Mouse (Mus musculus): ENCODE measurements around the gene Ccdc184. TPM values are rescaled to one million over a fixed set of nuclear protein-coding genes. Genes with fewer than 3 reads are reported as not detected.

Ccdc184 gene
- polyA plus RNA-seq (2014; fragmentation: Nextera tagmentation; extraction: Ambion mirVana) = 42.6 and 52.2 TPM in 2 replicates

- under 1% methylated on average over 14 of the region's 18 CpGs for WGBS
- no peaks in the 10 kb centered on the region for H3K36me3 ChIP-seq (ENCODE audit: control insufficient read depth, insufficient read depth, low read length)
- H3K9me3 ChIP-seq (replicated peaks; ENCODE audit: control insufficient read depth, low read length) = no peaks in the 10 kb centered on the region
- peaks cover 12% of the 10 kb centered on the region; the same call in 1 of the 2 replicates for H3K27me3 ChIP-seq (replicated peaks; ENCODE audit: control insufficient read depth, insufficient read depth, low read length)
- peak; percentile 75 for ATAC-seq
- peaks cover 4% of the 10 kb centered on the region; the same call in 1 of the 2 replicates for H3K4me1 ChIP-seq (ENCODE audit: control insufficient read depth, insufficient read depth, low read length)
- H3K4me3 ChIP-seq (ENCODE audit: low read depth, low read length) = peak within 1 kb of the TSS; percentile 56
- peak within 1 kb of the TSS; percentile 69 for H3K9ac ChIP-seq (ENCODE audit: low read length)
- H3K27ac ChIP-seq (ENCODE audit: low read depth, low read length) = peak within 1 kb of the TSS; percentile 97
- DNase-seq (ENCODE audit: low spot score) = peak; percentile 56
- peak within 1 kb of the TSS; percentile 78 for H3K4me2 ChIP-seq (ENCODE audit: low read length)
Measured at GRCm38 (mm10) chr15:98166963-98167644, at the start of gene Ccdc184. TSS of gene Ccdc184 (plus strand) at chr15:98167158.

- Histone ChIP-seq H3K4me3 (ENCODE audit: low read depth, low read length) (no peak overlapping the region), H3K4me1 (ENCODE audit: control insufficient read depth, insufficient read depth, low read length) (no peaks in the 10 kb centered on the region), H3K27me3 (replicated peaks; ENCODE audit: control insufficient read depth, insufficient read depth, low read length) (no peaks in the 10 kb centered on the region), H3K36me3 (ENCODE audit: control insufficient read depth, insufficient read depth, low read length) (peaks cover 88% of the 10 kb centered on the region), H3K9ac (ENCODE audit: low read length) (no peak overlapping the region), H3K9me3 (replicated peaks; ENCODE audit: control insufficient read depth, low read length) (no peaks in the 10 kb centered on the region), H3K27ac (ENCODE audit: low read depth, low read length) (no peak overlapping the region), H3K4me2 (ENCODE audit: low read length) (no peak overlapping the region)
- ATAC-seq (no peak), DNase-seq (ENCODE audit: low spot score) (no peak)
- 93% methylated on average over 12 of the region's 12 CpGs for WGBS
Measured at GRCm38 (mm10) chr15:98119363-98119762, 47.6 kb upstream of the Ccdc184 start.

GRCm38 (mm10) chr15:98120831-98121230, 46.1 kb upstream of the Ccdc184 start:
- Histone ChIP-seq H3K9me3 (replicated peaks; ENCODE audit: control insufficient read depth, low read length) (no peaks in the 10 kb centered on the region), H3K4me1 (ENCODE audit: control insufficient read depth, insufficient read depth, low read length) (no peaks in the 10 kb centered on the region), H3K4me3 (ENCODE audit: low read depth, low read length) (no peak overlapping the region), H3K36me3 (ENCODE audit: control insufficient read depth, insufficient read depth, low read length) (peaks cover 91% of the 10 kb centered on the region), H3K4me2 (ENCODE audit: low read length) (no peak overlapping the region), H3K9ac (ENCODE audit: low read length) (no peak overlapping the region), H3K27ac (ENCODE audit: low read depth, low read length) (no peak overlapping the region), H3K27me3 (replicated peaks; ENCODE audit: control insufficient read depth, insufficient read depth, low read length) (no peaks in the 10 kb centered on the region)
- DNase-seq (ENCODE audit: low spot score) (no peak), ATAC-seq (no peak)
- 94% methylated on average over 20 of the region's 20 CpGs for WGBS

GRCm38 (mm10) chr15:98131001-98131400, 36.0 kb upstream of the Ccdc184 start:
- Histone ChIP-seq H3K27me3 (replicated peaks; ENCODE audit: control insufficient read depth, insufficient read depth, low read length) (no peaks in the 10 kb centered on the region), H3K27ac (ENCODE audit: low read depth, low read length) (no peak overlapping the region), H3K4me1 (ENCODE audit: control insufficient read depth, insufficient read depth, low read length) (no peaks in the 10 kb centered on the region), H3K36me3 (ENCODE audit: control insufficient read depth, insufficient read depth, low read length) (peaks cover 94% of the 10 kb centered on the region), H3K9me3 (replicated peaks; ENCODE audit: control insufficient read depth, low read length) (no peaks in the 10 kb centered on the region), H3K9ac (ENCODE audit: low read length) (no peak overlapping the region), H3K4me2 (ENCODE audit: low read length) (no peak overlapping the region), H3K4me3 (ENCODE audit: low read depth, low read length) (no peak overlapping the region)
- ATAC-seq = no peak
- no peak for DNase-seq (ENCODE audit: low spot score)
- 96% methylated on average over 4 of the region's 4 CpGs for WGBS

- ATAC-seq (no peak), DNase-seq (ENCODE audit: low spot score) (no peak)
- no peaks in the 10 kb centered on the region for H3K9me3 ChIP-seq (replicated peaks; ENCODE audit: control insufficient read depth, low read length)
- H3K36me3 ChIP-seq (ENCODE audit: control insufficient read depth, insufficient read depth, low read length) = peaks cover 94% of the 10 kb centered on the region
- no peak overlapping the region for H3K4me2 ChIP-seq (ENCODE audit: low read length)
- H3K9ac ChIP-seq (ENCODE audit: low read length) = no peak overlapping the region
- H3K4me1 ChIP-seq (ENCODE audit: control insufficient read depth, insufficient read depth, low read length) = no peaks in the 10 kb centered on the region
- H3K27me3 ChIP-seq (replicated peaks; ENCODE audit: control insufficient read depth, insufficient read depth, low read length) = no peaks in the 10 kb centered on the region
- H3K27ac ChIP-seq (ENCODE audit: low read depth, low read length) = no peak overlapping the region
- 86% methylated on average over 7 of the region's 7 CpGs for WGBS
- H3K4me3 ChIP-seq (ENCODE audit: low read depth, low read length) = no peak overlapping the region
Measured at GRCm38 (mm10) chr15:98131451-98131850, 35.5 kb upstream of the Ccdc184 start.

GRCm38 (mm10) chr15:98131942-98132655, 34.9 kb upstream of the Ccdc184 start:
- no peaks in the 10 kb centered on the region for H3K9me3 ChIP-seq (replicated peaks; ENCODE audit: control insufficient read depth, low read length)
- H3K36me3 ChIP-seq (ENCODE audit: control insufficient read depth, insufficient read depth, low read length) = peaks cover 94% of the 10 kb centered on the region
- no peak overlapping the region for H3K4me3 ChIP-seq (ENCODE audit: low read depth, low read length)
- no peak overlapping the region for H3K9ac ChIP-seq (ENCODE audit: low read length)
- 92% methylated on average over 15 of the region's 15 CpGs for WGBS
- DNase-seq (ENCODE audit: low spot score) = no peak
- H3K27me3 ChIP-seq (replicated peaks; ENCODE audit: control insufficient read depth, insufficient read depth, low read length) = no peaks in the 10 kb centered on the region
- no peak overlapping the region for H3K4me2 ChIP-seq (ENCODE audit: low read length)
- H3K4me1 ChIP-seq (ENCODE audit: control insufficient read depth, insufficient read depth, low read length) = no peaks in the 10 kb centered on the region
- no peak for ATAC-seq
- H3K27ac ChIP-seq (ENCODE audit: low read depth, low read length) = no peak overlapping the region

- no peak overlapping the region for H3K9ac ChIP-seq (ENCODE audit: low read length)
- H3K36me3 ChIP-seq (ENCODE audit: control insufficient read depth, insufficient read depth, low read length) = peaks cover 92% of the 10 kb centered on the region
- WGBS = 95% methylated on average over 3 of the region's 3 CpGs
- no peaks in the 10 kb centered on the region for H3K4me1 ChIP-seq (ENCODE audit: control insufficient read depth, insufficient read depth, low read length)
- H3K27me3 ChIP-seq (replicated peaks; ENCODE audit: control insufficient read depth, insufficient read depth, low read length) = no peaks in the 10 kb centered on the region
- no peak overlapping the region for H3K4me2 ChIP-seq (ENCODE audit: low read length)
- H3K9me3 ChIP-seq (replicated peaks; ENCODE audit: control insufficient read depth, low read length) = no peaks in the 10 kb centered on the region
- no peak overlapping the region for H3K4me3 ChIP-seq (ENCODE audit: low read depth, low read length)
- DNase-seq (ENCODE audit: low spot score) (no peak), ATAC-seq (no peak)
- H3K27ac ChIP-seq (ENCODE audit: low read depth, low read length) = no peak overlapping the region
Measured at GRCm38 (mm10) chr15:98133471-98133870, 33.5 kb upstream of the Ccdc184 start.

- no peak for ATAC-seq
- no peak for DNase-seq (ENCODE audit: low spot score)
- no peaks in the 10 kb centered on the region for H3K4me1 ChIP-seq (ENCODE audit: control insufficient read depth, insufficient read depth, low read length)
- H3K9ac ChIP-seq (ENCODE audit: low read length) = no peak overlapping the region
- no peaks in the 10 kb centered on the region for H3K9me3 ChIP-seq (replicated peaks; ENCODE audit: control insufficient read depth, low read length)
- H3K36me3 ChIP-seq (ENCODE audit: control insufficient read depth, insufficient read depth, low read length) = peaks cover 92% of the 10 kb centered on the region
- no peaks in the 10 kb centered on the region for H3K27me3 ChIP-seq (replicated peaks; ENCODE audit: control insufficient read depth, insufficient read depth, low read length)
- 91% methylated on average over 4 of the region's 4 CpGs for WGBS
- no peak overlapping the region for H3K27ac ChIP-seq (ENCODE audit: low read depth, low read length)
- no peak overlapping the region for H3K4me2 ChIP-seq (ENCODE audit: low read length)
- H3K4me3 ChIP-seq (ENCODE audit: low read depth, low read length) = no peak overlapping the region
Measured at GRCm38 (mm10) chr15:98134034-98134433, 32.9 kb upstream of the Ccdc184 start.

- DNase-seq (ENCODE audit: low spot score) = no peak
- WGBS = 73% methylated on average over 3 of the region's 3 CpGs
- no peak overlapping the region for H3K9ac ChIP-seq (ENCODE audit: low read length)
- H3K9me3 ChIP-seq (replicated peaks; ENCODE audit: control insufficient read depth, low read length) = no peaks in the 10 kb centered on the region
- no peaks in the 10 kb centered on the region for H3K4me1 ChIP-seq (ENCODE audit: control insufficient read depth, insufficient read depth, low read length)
- no peak overlapping the region for H3K4me2 ChIP-seq (ENCODE audit: low read length)
- peaks cover 92% of the 10 kb centered on the region for H3K36me3 ChIP-seq (ENCODE audit: control insufficient read depth, insufficient read depth, low read length)
- H3K4me3 ChIP-seq (ENCODE audit: low read depth, low read length) = no peak overlapping the region
- H3K27ac ChIP-seq (ENCODE audit: low read depth, low read length) = no peak overlapping the region
- no peak for ATAC-seq
- no peaks in the 10 kb centered on the region for H3K27me3 ChIP-seq (replicated peaks; ENCODE audit: control insufficient read depth, insufficient read depth, low read length)
Measured at GRCm38 (mm10) chr15:98134666-98135065, 32.3 kb upstream of the Ccdc184 start.

Measured in forebrain, embryonic 14.5 days (tissue).